Mouse (Mus musculus): ENCODE measurements at regions not wholly inside any gene's neighbourhood (a gene's known extent, or its start where the extent isn't known, plus 50 kb on each side); places are given as distances from the start of the nearest gene placed in this dataset.

- Histone ChIP-seq H3K4me3 (ENCODE audit: insufficient read depth, low read depth, low read length) (no peak overlapping the region), H3K36me3 (ENCODE audit: control insufficient read depth, insufficient read depth, low read length) (no peaks in the 10 kb centered on the region), H3K27me3 (replicated peaks; ENCODE audit: control insufficient read depth, insufficient read depth, low read length) (no peaks in the 10 kb centered on the region), H3K4me1 (ENCODE audit: control insufficient read depth, insufficient read depth, low read length) (peaks cover 2% of the 10 kb centered on the region; the same call in 1 of the 2 replicates), H3K27ac (ENCODE audit: insufficient read depth, low read depth, low read length) (no peak overlapping the region)
- peak; percentile 95 for DNase-seq
- TF ChIP-seq POLR2A (IDR thresholded peaks at IDR 0.05; ENCODE audit: low read depth, low read length) (no peak), CTCF (conservative IDR thresholded peaks at IDR 0.05; ENCODE audit: insufficient read depth, insufficient read length, low read depth, low read length) (no peak)
- 40% methylated on average over 6 of the region's 6 CpGs for WGBS
These were observed 93.5 kb upstream of the Ednrb start for GRCm38 (mm10) chr14:103937700-103938099.

- Histone ChIP-seq H3K36me3 (ENCODE audit: control insufficient read depth, insufficient read depth, low read length) (no peaks in the 10 kb centered on the region), H3K27me3 (replicated peaks; ENCODE audit: control insufficient read depth, insufficient read depth, low read length) (no peaks in the 10 kb centered on the region), H3K4me3 (ENCODE audit: insufficient read depth, low read depth, low read length) (no peak overlapping the region), H3K4me1 (ENCODE audit: control insufficient read depth, insufficient read depth, low read length) (peaks cover 2% of the 10 kb centered on the region; the same call in 1 of the 2 replicates), H3K27ac (ENCODE audit: insufficient read depth, low read depth, low read length) (no peak overlapping the region)
- WGBS = 78% methylated on average over 3 of the region's 3 CpGs
- no peak for DNase-seq
- TF ChIP-seq CTCF (conservative IDR thresholded peaks at IDR 0.05; ENCODE audit: insufficient read depth, insufficient read length, low read depth, low read length) (no peak), POLR2A (IDR thresholded peaks at IDR 0.05; ENCODE audit: low read depth, low read length) (no peak)
These were observed 89.6 kb upstream of the Ednrb start for GRCm38 (mm10) chr14:103933813-103934212.

- 29% methylated on average over 7 of the region's 7 CpGs for WGBS
- H3K36me3 ChIP-seq (ENCODE audit: control insufficient read depth, insufficient read depth, low read length) = no peaks in the 10 kb centered on the region
- H3K4me3 ChIP-seq (ENCODE audit: insufficient read depth, low read depth, low read length) = no peak overlapping the region
- H3K27me3 ChIP-seq (replicated peaks; ENCODE audit: control insufficient read depth, insufficient read depth, low read length) = no peaks in the 10 kb centered on the region
- no peak overlapping the region for H3K27ac ChIP-seq (ENCODE audit: insufficient read depth, low read depth, low read length)
- TF ChIP-seq CTCF (conservative IDR thresholded peaks at IDR 0.05; ENCODE audit: insufficient read depth, insufficient read length, low read depth, low read length) (no peak), POLR2A (IDR thresholded peaks at IDR 0.05; ENCODE audit: low read depth, low read length) (no peak)
- H3K4me1 ChIP-seq (ENCODE audit: control insufficient read depth, insufficient read depth, low read length) = no peaks in the 10 kb centered on the region
- peak; percentile 37 for DNase-seq
These were observed 88.0 kb upstream of the Ednrb start for GRCm38 (mm10) chr14:103932170-103932569.

- Histone ChIP-seq H3K4me3 (ENCODE audit: insufficient read depth, low read depth, low read length) (no peak overlapping the region), H3K4me1 (ENCODE audit: control insufficient read depth, insufficient read depth, low read length) (no peaks in the 10 kb centered on the region), H3K27me3 (replicated peaks; ENCODE audit: control insufficient read depth, insufficient read depth, low read length) (no peaks in the 10 kb centered on the region), H3K36me3 (ENCODE audit: control insufficient read depth, insufficient read depth, low read length) (no peaks in the 10 kb centered on the region), H3K27ac (ENCODE audit: insufficient read depth, low read depth, low read length) (0 out of 2 replicates have a peak overlapping the region, but pooled peaks have one; percentile 22)
- 83% methylated on average over 11 of the region's 11 CpGs for WGBS
- TF ChIP-seq POLR2A (IDR thresholded peaks at IDR 0.05; ENCODE audit: low read depth, low read length) = no peak
- no peak for TF ChIP-seq CTCF (conservative IDR thresholded peaks at IDR 0.05; ENCODE audit: insufficient read depth, insufficient read length, low read depth, low read length)
- DNase-seq = no peak
These were observed 85.6 kb upstream of the Ednrb start for GRCm38 (mm10) chr14:103929734-103930364.

GRCm38 (mm10) chr14:103929155-103929729 lies 85.0 kb upstream of the Ednrb start:
- H3K4me3 ChIP-seq (ENCODE audit: insufficient read depth, low read depth, low read length) = no peak overlapping the region
- WGBS = 50% methylated on average over 6 of the region's 6 CpGs
- no peaks in the 10 kb centered on the region for H3K4me1 ChIP-seq (ENCODE audit: control insufficient read depth, insufficient read depth, low read length)
- H3K27ac ChIP-seq (ENCODE audit: insufficient read depth, low read depth, low read length) = 0 out of 2 replicates have a peak overlapping the region, but pooled peaks have one; percentile 3
- peak; percentile 67 for DNase-seq
- TF ChIP-seq POLR2A (IDR thresholded peaks at IDR 0.05; ENCODE audit: low read depth, low read length) = no peak
- TF ChIP-seq CTCF (conservative IDR thresholded peaks at IDR 0.05; ENCODE audit: insufficient read depth, insufficient read length, low read depth, low read length) = no peak
- H3K36me3 ChIP-seq (ENCODE audit: control insufficient read depth, insufficient read depth, low read length) = no peaks in the 10 kb centered on the region
- H3K27me3 ChIP-seq (replicated peaks; ENCODE audit: control insufficient read depth, insufficient read depth, low read length) = no peaks in the 10 kb centered on the region

- H3K27ac ChIP-seq (ENCODE audit: insufficient read depth, low read depth, low read length) = no peak overlapping the region
- no peak for DNase-seq
These were observed 76.0 kb upstream of the Ednrb start for GRCm38 (mm10) chr14:103920169-103920568.

GRCm38 (mm10) chr14:103919380-103919779 lies 75.2 kb upstream of the Ednrb start:
- Histone ChIP-seq H3K4me1 (ENCODE audit: control insufficient read depth, insufficient read depth, low read length) (no peaks in the 10 kb centered on the region), H3K36me3 (ENCODE audit: control insufficient read depth, insufficient read depth, low read length) (no peaks in the 10 kb centered on the region), H3K27ac (ENCODE audit: insufficient read depth, low read depth, low read length) (no peak overlapping the region), H3K27me3 (replicated peaks; ENCODE audit: control insufficient read depth, insufficient read depth, low read length) (no peaks in the 10 kb centered on the region), H3K4me3 (ENCODE audit: insufficient read depth, low read depth, low read length) (no peak overlapping the region)
- WGBS = 39% methylated on average over 4 of the region's 4 CpGs
- no peak for TF ChIP-seq POLR2A (IDR thresholded peaks at IDR 0.05; ENCODE audit: low read depth, low read length)
- no peak for TF ChIP-seq CTCF (conservative IDR thresholded peaks at IDR 0.05; ENCODE audit: insufficient read depth, insufficient read length, low read depth, low read length)
- DNase-seq = no peak

More at GRCm38 (mm10) chr14:103920169-103920568, 76.0 kb upstream of the Ednrb start:
- no peak for TF ChIP-seq POLR2A (IDR thresholded peaks at IDR 0.05; ENCODE audit: low read depth, low read length)
- TF ChIP-seq CTCF (conservative IDR thresholded peaks at IDR 0.05; ENCODE audit: insufficient read depth, insufficient read length, low read depth, low read length) = no peak
- WGBS = 64% methylated on average over 5 of the region's 5 CpGs
- Histone ChIP-seq H3K36me3 (ENCODE audit: control insufficient read depth, insufficient read depth, low read length) (no peaks in the 10 kb centered on the region), H3K27me3 (replicated peaks; ENCODE audit: control insufficient read depth, insufficient read depth, low read length) (no peaks in the 10 kb centered on the region), H3K4me1 (ENCODE audit: control insufficient read depth, insufficient read depth, low read length) (no peaks in the 10 kb centered on the region), H3K4me3 (ENCODE audit: insufficient read depth, low read depth, low read length) (no peak overlapping the region)

Measured in kidney, adult 2 months (tissue).